Mouse (Mus musculus): ENCODE measurements around the gene Rnf19b.

- TF ChIP-seq GATA1 (IDR thresholded peaks at IDR 0.05; ENCODE audit: low read length) (no peak), TAL1 (IDR thresholded peaks at IDR 0.05; ENCODE audit: low read length) (no peak)
Observed at GRCm38 (mm10) chr4:129110804-129111203, 52.7 kb downstream of the Rnf19b start.

All from erythroblast, embryonic 14.5 days (primary cell).